Mouse (Mus musculus): ENCODE data around the gene Msx3. TPM values are rescaled to one million over a fixed set of nuclear protein-coding genes. Genes with fewer than 3 reads are reported as not detected.

Msx3 gene
- polyA plus RNA-seq, 1 experiment from 2014 or later: 0.20 TPM

DNA sequence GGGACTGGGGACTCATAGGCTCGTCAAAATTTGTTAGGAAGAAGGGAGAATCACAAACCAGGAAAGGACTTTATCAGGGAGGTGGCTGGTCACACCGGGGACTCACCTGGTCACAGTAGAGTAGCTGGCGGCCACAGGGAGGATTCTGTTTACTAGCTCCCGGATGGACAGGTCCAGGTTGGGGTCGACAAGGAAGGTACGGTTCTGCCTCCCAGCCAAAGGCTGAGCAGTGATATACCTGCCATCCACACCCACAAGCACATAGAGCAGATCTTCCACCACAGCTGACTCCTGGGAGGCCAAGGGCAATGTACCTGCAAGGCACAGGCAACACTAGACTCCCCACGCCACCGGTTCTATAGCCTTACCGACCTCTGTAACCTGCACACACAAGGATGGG lies 41.1 kb downstream of the Msx3 start:
- H3K9me3 ChIP-seq: no peaks in the 10 kb centered on the region
- no peaks in the 10 kb centered on the region for H3K4me1 ChIP-seq
- no peak overlapping the region for H3K4me2 ChIP-seq
- 95% methylated on average over 9 of the region's 9 CpGs for WGBS
- no peaks in the 10 kb centered on the region for H3K27me3 ChIP-seq
- H3K27ac ChIP-seq: no peak overlapping the region
- no peak overlapping the region for H3K9ac ChIP-seq
- ATAC-seq (ENCODE audit: insufficient number of reproducible peaks, insufficient read depth, low FRiP score, low TSS enrichment, low read depth): no peak
- H3K4me3 ChIP-seq: no peak overlapping the region
- H3K36me3 ChIP-seq: peaks cover 68% of the 10 kb centered on the region

GRCm38 (mm10) chr7:140006861-140007611 lies 41.9 kb downstream of the Msx3 start:
- no peak overlapping the region for H3K4me2 ChIP-seq
- H3K36me3 ChIP-seq: peaks cover 74% of the 10 kb centered on the region
- H3K4me3 ChIP-seq: no peak overlapping the region
- 94% methylated on average over 9 of the region's 9 CpGs for WGBS
- no peaks in the 10 kb centered on the region for H3K9me3 ChIP-seq
- no peak for ATAC-seq (ENCODE audit: insufficient number of reproducible peaks, insufficient read depth, low FRiP score, low TSS enrichment, low read depth)
- no peak overlapping the region for H3K9ac ChIP-seq
- no peaks in the 10 kb centered on the region for H3K4me1 ChIP-seq
- H3K27me3 ChIP-seq: no peaks in the 10 kb centered on the region
- H3K27ac ChIP-seq: no peak overlapping the region

DNA sequence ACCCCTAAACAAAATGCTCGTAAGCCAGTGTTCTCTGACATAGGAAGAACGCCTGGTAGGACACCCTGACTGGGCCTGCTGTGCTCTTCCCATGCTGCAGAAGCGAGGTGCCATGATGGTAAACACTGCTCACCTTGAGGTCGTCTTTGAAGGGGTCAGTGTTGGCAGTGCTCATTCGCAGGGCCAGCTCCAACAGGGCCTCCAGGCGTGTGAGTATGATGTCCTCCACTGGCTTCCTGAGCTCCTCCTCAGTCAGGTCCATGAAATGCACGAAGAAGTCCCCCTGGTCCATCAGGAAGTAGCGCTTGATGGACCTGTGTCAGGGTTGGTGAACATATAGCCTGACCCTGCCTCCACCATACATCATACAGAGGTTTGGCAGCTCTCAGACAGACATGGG lies 44.2 kb downstream of the Msx3 start:
- Histone ChIP-seq H3K4me1 (no peaks in the 10 kb centered on the region), H3K4me2 (no peak overlapping the region), H3K4me3 (no peak overlapping the region), H3K36me3 (peaks cover 84% of the 10 kb centered on the region), H3K27me3 (no peaks in the 10 kb centered on the region), H3K9ac (no peak overlapping the region), H3K9me3 (no peaks in the 10 kb centered on the region), H3K27ac (no peak overlapping the region)
- ATAC-seq (ENCODE audit: insufficient number of reproducible peaks, insufficient read depth, low FRiP score, low TSS enrichment, low read depth): no peak
- 94% methylated on average over 8 of the region's 8 CpGs for WGBS

- Histone ChIP-seq H3K4me1 (no peaks in the 10 kb centered on the region), H3K4me3 (no peak overlapping the region), H3K9me3 (no peaks in the 10 kb centered on the region), H3K27me3 (no peaks in the 10 kb centered on the region), H3K36me3 (peaks cover 95% of the 10 kb centered on the region), H3K27ac (no peak overlapping the region), H3K4me2 (no peak overlapping the region), H3K9ac (no peak overlapping the region)
- 49% methylated on average over 12 of the region's 12 CpGs for WGBS
- ATAC-seq (ENCODE audit: insufficient number of reproducible peaks, insufficient read depth, low FRiP score, low TSS enrichment, low read depth): no peak
Measured at GRCm38 (mm10) chr7:140001086-140001740, 47.7 kb downstream of the Msx3 start.

GRCm38 (mm10) chr7:139998691-139999350 lies 50.1 kb downstream of the Msx3 start:
- Histone ChIP-seq H3K4me2 (no peak overlapping the region), H3K36me3 (peaks cover 85% of the 10 kb centered on the region)
- WGBS: 93% methylated on average over 13 of the region's 13 CpGs

More at GRCm38 (mm10) chr7:139998691-139999350, 50.1 kb downstream of the Msx3 start:
- Histone ChIP-seq H3K4me1 (no peaks in the 10 kb centered on the region), H3K9me3 (no peaks in the 10 kb centered on the region), H3K27me3 (no peaks in the 10 kb centered on the region), H3K9ac (no peak overlapping the region), H3K27ac (no peak overlapping the region), H3K4me3 (no peak overlapping the region)
- no peak for ATAC-seq (ENCODE audit: insufficient number of reproducible peaks, insufficient read depth, low FRiP score, low TSS enrichment, low read depth)

Other genes with a start within 250 kb of the Msx3 start
- gene Adgra1, start 214.9 kb downstream of the Msx3 start, polyA plus RNA-seq (2015; fragmentation: Nextera tagmentation; extraction: Ambion mirVana): 1.4 and 2.7 TPM in 2 replicates
- gene Kndc1, start 154.4 kb downstream of the Msx3 start, polyA plus RNA-seq (2015; fragmentation: Nextera tagmentation; extraction: Ambion mirVana): 0.11 and 0.15 TPM in 2 replicates
- 0.28 and 0.36 TPM in 2 replicates for gene Utf1, start 105.3 kb downstream of the Msx3 start, polyA plus RNA-seq (2015; fragmentation: Nextera tagmentation; extraction: Ambion mirVana)
- gene 6430531B16Rik, start 70.3 kb downstream of the Msx3 start, polyA plus RNA-seq (2015; fragmentation: Nextera tagmentation; extraction: Ambion mirVana): 0.85 and 1.1 TPM in 2 replicates
- 2.4 and 3.3 TPM in 2 replicates for gene Adam8, start 56.5 kb downstream of the Msx3 start, polyA plus RNA-seq (2015; fragmentation: Nextera tagmentation; extraction: Ambion mirVana)
- 41.0 and 42.4 TPM in 2 replicates for gene Zfp511, start 12.7 kb downstream of the Msx3 start, polyA plus RNA-seq (2015; fragmentation: Nextera tagmentation; extraction: Ambion mirVana)
- 66.3 and 70.1 TPM in 2 replicates for gene Tubgcp2, start 12.4 kb downstream of the Msx3 start, polyA plus RNA-seq (2015; fragmentation: Nextera tagmentation; extraction: Ambion mirVana)
- gene Caly, start 33.5 kb upstream of the Msx3 start, polyA plus RNA-seq (2015; fragmentation: Nextera tagmentation; extraction: Ambion mirVana): 3.1 and 4.0 TPM in 2 replicates
- gene Prap1, start 44.3 kb upstream of the Msx3 start, polyA plus RNA-seq (2015; fragmentation: Nextera tagmentation; extraction: Ambion mirVana): 2.2 TPM in 1 of 2 replicates, not detected in the other
- 26.0 and 26.9 TPM in 2 replicates for gene Fuom, start 53.4 kb upstream of the Msx3 start, polyA plus RNA-seq (2015; fragmentation: Nextera tagmentation; extraction: Ambion mirVana)
- 18.1 and 19.2 TPM in 2 replicates for gene Paox, start 66.7 kb upstream of the Msx3 start, polyA plus RNA-seq (2015; fragmentation: Nextera tagmentation; extraction: Ambion mirVana)
- gene Echs1, start 67.4 kb upstream of the Msx3 start, polyA plus RNA-seq (2015; fragmentation: Nextera tagmentation; extraction: Ambion mirVana): 170 and 172 TPM in 2 replicates
- gene Mtg1, start 88.5 kb upstream of the Msx3 start, polyA plus RNA-seq (2015; fragmentation: Nextera tagmentation; extraction: Ambion mirVana): 21.1 and 24.2 TPM in 2 replicates
- gene Sprn, start 105.8 kb upstream of the Msx3 start, polyA plus RNA-seq (2015; fragmentation: Nextera tagmentation; extraction: Ambion mirVana): 0.72 TPM in 2 replicates
- not detected in 2 replicates for gene Olfr522, start 115.7 kb upstream of the Msx3 start, polyA plus RNA-seq (2015; fragmentation: Nextera tagmentation; extraction: Ambion mirVana)
- gene Olfr523, start 124.1 kb upstream of the Msx3 start, polyA plus RNA-seq (2015; fragmentation: Nextera tagmentation; extraction: Ambion mirVana): 0.07 TPM in 1 of 2 replicates, not detected in the other
- gene Olfr524, start 156.9 kb upstream of the Msx3 start, polyA plus RNA-seq (2015; fragmentation: Nextera tagmentation; extraction: Ambion mirVana): not detected in 2 replicates
- not detected in 2 replicates for gene Cd163l1, start 169.2 kb upstream of the Msx3 start, polyA plus RNA-seq (2015; fragmentation: Nextera tagmentation; extraction: Ambion mirVana)
- gene 5830411N06Rik, start 198.2 kb upstream of the Msx3 start, polyA plus RNA-seq (2015; fragmentation: Nextera tagmentation; extraction: Ambion mirVana): not detected in 2 replicates